Mouse (Mus musculus) heart, postnatal 0 days (tissue): ENCODE measurements around the gene Pik3cd.

Source experiments
- CTCF ChIP-seq: IDR thresholded peaks from 2 replicates; pipeline ENCODE4 v1.5.1; 2016; ENCODE audit warnings: antibody characterized with exemption, control low read depth, low read depth
- EP300 ChIP-seq: IDR thresholded peaks from 2 replicates; pipeline ENCODE4 v1.6.1; 2016; ENCODE audit warnings: antibody characterized with exemption, low read depth

DNA sequence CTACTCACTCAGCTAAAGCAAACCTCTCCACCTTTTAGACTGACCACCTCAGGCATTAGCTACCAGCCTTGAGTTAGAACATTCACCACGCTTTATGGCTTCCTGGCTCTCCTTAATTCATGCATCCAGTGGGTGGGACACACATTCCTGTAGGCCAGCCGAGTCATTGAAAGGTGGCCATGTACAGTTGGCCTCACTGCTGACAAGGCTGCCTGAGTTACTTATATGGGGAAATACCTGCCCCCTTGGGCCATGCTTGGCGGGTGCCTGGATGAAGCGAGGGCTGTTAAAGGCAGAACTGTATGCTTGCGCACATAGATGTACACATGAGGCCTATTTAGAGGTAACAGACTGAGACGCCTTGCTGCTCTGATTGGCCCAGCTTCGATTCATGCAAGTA, 37.9 kb upstream of the Pik3cd start:
- TF ChIP-seq EP300 (no peak), CTCF (no peak)
